Mouse (Mus musculus): ENCODE measurements at regions not wholly inside any gene's neighbourhood (a gene's known extent, or its start where the extent isn't known, plus 50 kb on each side); places are given as distances from the start of the nearest gene placed in this dataset.

DNA sequence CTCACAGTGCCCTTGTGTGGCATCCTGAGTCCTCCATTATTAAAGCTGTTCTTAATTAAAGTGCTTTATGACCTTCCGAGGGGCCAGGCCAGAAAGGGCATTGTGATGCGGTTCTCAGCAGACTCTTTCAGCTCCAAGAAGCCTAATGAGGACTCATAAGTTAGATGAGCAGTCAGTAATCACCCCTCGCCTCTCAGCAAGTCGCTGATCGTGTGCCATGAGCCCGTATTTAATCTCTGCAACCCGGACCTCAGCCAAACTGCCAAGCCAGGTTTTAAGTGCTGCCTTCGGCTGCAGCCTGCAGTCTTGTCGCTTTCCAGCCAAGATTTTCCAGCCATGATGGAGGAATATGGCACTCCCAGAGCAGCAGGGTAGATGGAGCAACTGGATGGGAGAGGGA lies 56.1 kb upstream of the Rbfox1 start:
- Histone ChIP-seq H3K4me3 (no peak overlapping the region), H3K9me3 (no peaks in the 10 kb centered on the region), H3K4me1 (no peaks in the 10 kb centered on the region), H3K36me3 (no peaks in the 10 kb centered on the region), H3K9ac (no peak overlapping the region), H3K4me2 (no peak overlapping the region), H3K27ac (no peak overlapping the region), H3K27me3 (no peaks in the 10 kb centered on the region)
- WGBS, result 55% methylated on average over 9 of the region's 9 CpGs
- no peak for ATAC-seq (ENCODE audit: borderline replicate concordance, extremely low read depth, low FRiP score, low TSS enrichment)

DNA sequence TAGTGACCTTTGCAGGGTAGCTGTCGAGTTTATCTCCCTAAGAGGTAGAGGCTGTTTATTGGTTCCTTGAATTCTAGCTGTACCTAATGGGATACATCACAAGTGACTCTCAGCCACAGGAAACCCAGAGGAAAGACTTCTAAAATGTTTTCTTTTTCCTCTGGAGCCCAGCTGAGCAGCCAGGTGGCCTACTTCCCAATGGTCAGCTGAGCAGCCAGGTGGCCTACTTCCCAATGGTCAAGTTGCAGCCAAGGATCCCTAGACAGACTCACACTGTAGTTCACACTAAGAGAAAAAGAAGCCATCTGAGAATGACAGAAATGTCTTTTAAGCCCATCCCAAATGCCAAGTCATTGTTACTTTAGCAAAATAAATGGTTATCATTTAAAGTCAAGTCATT lies 61.8 kb upstream of the Rbfox1 start:
- Histone ChIP-seq H3K9me3 (no peaks in the 10 kb centered on the region), H3K27ac (no peak overlapping the region), H3K9ac (no peak overlapping the region), H3K4me1 (no peaks in the 10 kb centered on the region), H3K27me3 (no peaks in the 10 kb centered on the region), H3K36me3 (no peaks in the 10 kb centered on the region), H3K4me3 (no peak overlapping the region), H3K4me2 (no peak overlapping the region)
- ATAC-seq (ENCODE audit: borderline replicate concordance, extremely low read depth, low FRiP score, low TSS enrichment), result no peak
- 6% methylated on average over 1 of the region's 1 CpGs for WGBS

DNA sequence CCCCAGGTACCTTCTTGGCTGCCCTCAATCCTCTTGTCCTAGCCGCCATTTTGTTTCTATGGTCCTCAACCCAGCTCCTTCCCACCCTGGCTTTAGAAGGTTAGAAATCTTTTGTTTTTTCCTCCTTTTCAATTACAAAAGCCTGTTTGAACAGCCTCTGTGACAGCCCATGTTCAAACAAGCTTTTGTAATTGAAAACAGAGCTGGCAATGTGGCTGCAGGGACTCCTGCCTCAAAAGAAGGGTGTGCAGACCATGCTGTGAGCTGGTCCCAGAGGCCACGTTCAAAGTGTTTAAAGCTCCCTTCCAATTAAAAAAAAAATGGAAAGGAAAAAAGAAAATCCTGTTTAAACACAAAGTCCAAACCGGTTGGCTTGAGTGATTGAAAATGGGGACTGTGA lies 68.0 kb upstream of the Rbfox1 start:
- H3K4me2 ChIP-seq, result no peak overlapping the region
- H3K27me3 ChIP-seq, result no peaks in the 10 kb centered on the region
- no peaks in the 10 kb centered on the region for H3K36me3 ChIP-seq
- H3K9ac ChIP-seq, result no peak overlapping the region
- ATAC-seq (ENCODE audit: borderline replicate concordance, extremely low read depth, low FRiP score, low TSS enrichment), result no peak
- no peaks in the 10 kb centered on the region for H3K4me1 ChIP-seq
- H3K9me3 ChIP-seq, result no peaks in the 10 kb centered on the region
- H3K27ac ChIP-seq, result no peak overlapping the region
- WGBS, result 44% methylated on average over 3 of the region's 3 CpGs
- H3K4me3 ChIP-seq, result no peak overlapping the region

DNA sequence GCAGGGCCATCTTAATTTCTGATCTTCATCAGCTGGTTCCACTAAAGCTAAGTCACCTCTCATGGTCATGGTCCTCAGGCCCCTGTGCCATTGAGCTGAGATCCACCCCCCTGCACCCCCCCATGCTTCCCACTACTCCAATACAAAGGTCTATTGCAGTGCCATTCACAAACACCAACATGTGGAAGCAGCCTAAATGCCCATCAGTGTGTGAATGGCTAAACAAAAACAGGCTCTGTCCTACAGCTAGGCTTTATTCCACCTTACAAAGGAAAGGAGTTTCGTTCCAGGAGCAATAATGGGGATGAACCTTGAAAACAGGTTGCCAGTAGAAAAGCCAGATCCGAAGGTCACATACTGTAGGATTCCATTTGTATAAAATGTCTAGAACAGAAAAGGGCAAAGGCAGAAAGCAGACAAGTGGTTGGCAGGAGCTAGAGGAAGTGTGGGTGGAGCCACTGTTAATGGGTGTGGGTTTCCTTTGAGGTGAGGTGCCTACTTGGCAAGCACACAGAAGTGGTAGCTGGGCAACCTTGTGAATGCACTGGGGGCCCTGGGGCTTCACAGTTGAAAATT lies 72.8 kb upstream of the Rbfox1 start:
- no peak overlapping the region for H3K4me3 ChIP-seq
- H3K36me3 ChIP-seq, result no peaks in the 10 kb centered on the region
- H3K4me1 ChIP-seq, result no peaks in the 10 kb centered on the region
- 79% methylated on average over 2 of the region's 2 CpGs for WGBS
- no peaks in the 10 kb centered on the region for H3K27me3 ChIP-seq
- H3K4me2 ChIP-seq, result no peak overlapping the region
- no peak overlapping the region for H3K27ac ChIP-seq
- H3K9me3 ChIP-seq, result no peaks in the 10 kb centered on the region
- no peak for ATAC-seq (ENCODE audit: borderline replicate concordance, extremely low read depth, low FRiP score, low TSS enrichment)
- no peak overlapping the region for H3K9ac ChIP-seq

DNA sequence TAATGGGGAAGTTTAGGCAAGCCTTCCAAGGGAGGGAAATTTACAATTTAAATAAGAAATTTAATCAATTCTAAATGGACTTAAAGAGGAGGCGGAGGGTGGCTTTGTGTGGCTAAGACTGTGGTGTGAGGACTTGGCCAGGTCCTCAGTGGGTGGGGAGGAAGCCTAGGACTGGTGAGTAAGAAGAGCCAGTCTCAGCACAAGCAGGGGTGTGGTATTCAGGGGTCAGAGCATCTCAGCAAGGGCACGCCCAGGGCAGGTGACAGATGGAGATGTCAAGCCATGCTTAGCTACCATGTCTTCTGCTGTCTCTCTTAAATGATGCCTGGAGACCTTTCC lies 73.5 kb upstream of the Rbfox1 start:
- Histone ChIP-seq H3K4me3 (no peak overlapping the region), H3K9ac (no peak overlapping the region), H3K4me1 (no peaks in the 10 kb centered on the region), H3K9me3 (no peaks in the 10 kb centered on the region), H3K27me3 (no peaks in the 10 kb centered on the region), H3K4me2 (no peak overlapping the region), H3K36me3 (no peaks in the 10 kb centered on the region), H3K27ac (no peak overlapping the region)
- ATAC-seq (ENCODE audit: borderline replicate concordance, extremely low read depth, low FRiP score, low TSS enrichment), result no peak
- WGBS, result 30% methylated on average over 2 of the region's 2 CpGs

DNA sequence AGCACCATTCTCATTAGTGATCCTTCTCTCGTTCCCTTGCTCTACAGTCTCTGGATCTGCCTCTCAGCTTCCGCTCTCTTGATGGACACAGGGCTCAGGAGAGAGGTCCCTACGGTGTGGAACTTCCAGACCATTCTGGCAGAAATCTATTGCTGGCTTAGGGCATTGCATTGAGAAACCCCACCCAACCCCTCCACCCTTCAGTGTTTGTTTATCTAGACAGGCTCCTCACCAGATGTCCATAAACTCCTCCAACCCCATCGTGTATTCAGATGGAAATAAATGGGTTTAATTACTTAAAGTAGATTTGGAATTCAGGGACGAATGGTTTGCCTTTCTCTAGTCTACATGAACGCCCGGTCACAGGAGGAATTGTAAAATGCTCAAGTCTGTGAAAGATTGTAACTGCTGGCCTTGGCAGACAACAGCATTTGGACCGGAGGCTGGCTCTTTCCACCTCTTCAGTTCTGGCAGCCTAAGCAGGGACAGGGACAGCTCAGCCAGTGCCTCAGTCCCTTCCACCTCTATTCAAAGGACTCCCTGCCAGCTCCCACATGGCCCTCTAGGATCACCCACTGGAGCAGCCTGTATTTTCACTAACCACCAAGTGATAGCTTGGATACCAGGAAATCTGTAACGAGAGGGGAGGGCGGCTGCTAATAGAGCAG lies 74.0 kb upstream of the Rbfox1 start:
- Histone ChIP-seq H3K4me2 (no peak overlapping the region), H3K27ac (no peak overlapping the region), H3K4me1 (no peaks in the 10 kb centered on the region), H3K9ac (no peak overlapping the region), H3K4me3 (no peak overlapping the region), H3K36me3 (no peaks in the 10 kb centered on the region), H3K9me3 (no peaks in the 10 kb centered on the region), H3K27me3 (no peaks in the 10 kb centered on the region)
- ATAC-seq (ENCODE audit: borderline replicate concordance, extremely low read depth, low FRiP score, low TSS enrichment), result no peak
- WGBS, result 43% methylated on average over 10 of the region's 10 CpGs

DNA sequence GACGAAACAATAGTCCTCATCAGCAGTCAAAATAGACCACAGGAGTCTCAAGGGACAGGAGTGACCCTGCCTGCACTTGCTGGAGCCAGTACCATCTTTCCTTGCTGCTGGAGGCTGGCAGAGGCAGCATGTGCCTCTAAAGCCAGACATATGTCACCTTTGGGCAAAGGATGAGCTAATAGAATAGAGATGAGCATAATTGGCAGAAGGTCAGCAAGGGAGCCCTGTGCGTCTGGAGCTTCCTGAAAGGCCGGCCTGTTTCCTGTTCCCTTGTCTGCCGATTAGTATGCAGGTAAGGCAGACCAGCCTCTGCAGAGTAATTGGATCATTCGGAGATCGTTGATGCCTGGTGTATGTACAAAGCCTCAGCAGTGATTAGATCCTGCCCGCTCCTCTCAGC lies 87.0 kb upstream of the Rbfox1 start:
- WGBS, result 60% methylated on average over 7 of the region's 7 CpGs
- no peak for ATAC-seq (ENCODE audit: borderline replicate concordance, extremely low read depth, low FRiP score, low TSS enrichment)
- H3K9me3 ChIP-seq, result no peaks in the 10 kb centered on the region
- no peaks in the 10 kb centered on the region for H3K27me3 ChIP-seq
- no peak overlapping the region for H3K27ac ChIP-seq
- no peak overlapping the region for H3K9ac ChIP-seq
- no peak overlapping the region for H3K4me2 ChIP-seq
- H3K36me3 ChIP-seq, result no peaks in the 10 kb centered on the region
- H3K4me3 ChIP-seq, result no peak overlapping the region
- no peaks in the 10 kb centered on the region for H3K4me1 ChIP-seq

DNA sequence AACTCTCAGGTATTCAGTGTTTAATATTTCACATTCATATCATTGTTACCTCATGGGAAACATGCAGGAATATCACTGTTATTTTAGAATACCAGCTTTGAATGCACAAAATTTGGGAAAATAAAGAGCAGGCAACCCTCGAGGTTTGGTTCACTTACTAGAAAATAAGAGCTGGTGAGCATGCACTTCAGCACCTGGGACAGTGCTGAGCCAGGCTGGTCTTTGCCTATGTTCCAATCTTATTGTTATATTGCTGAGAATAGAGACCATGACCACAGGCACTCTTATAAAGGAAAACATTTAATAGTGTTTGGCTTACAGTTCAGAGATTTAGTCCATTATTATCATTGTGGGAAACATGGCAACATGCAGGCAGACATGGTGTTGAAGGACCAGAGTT lies 92.9 kb upstream of the Rbfox1 start:
- H3K4me1 ChIP-seq, result no peaks in the 10 kb centered on the region
- H3K4me3 ChIP-seq, result no peak overlapping the region
- H3K36me3 ChIP-seq, result no peaks in the 10 kb centered on the region
- H3K9ac ChIP-seq, result no peak overlapping the region
- 29% methylated on average over 1 of the region's 1 CpGs for WGBS
- H3K9me3 ChIP-seq, result no peaks in the 10 kb centered on the region
- ATAC-seq (ENCODE audit: borderline replicate concordance, extremely low read depth, low FRiP score, low TSS enrichment), result no peak
- H3K27ac ChIP-seq, result no peak overlapping the region
- no peaks in the 10 kb centered on the region for H3K27me3 ChIP-seq
- no peak overlapping the region for H3K4me2 ChIP-seq

DNA sequence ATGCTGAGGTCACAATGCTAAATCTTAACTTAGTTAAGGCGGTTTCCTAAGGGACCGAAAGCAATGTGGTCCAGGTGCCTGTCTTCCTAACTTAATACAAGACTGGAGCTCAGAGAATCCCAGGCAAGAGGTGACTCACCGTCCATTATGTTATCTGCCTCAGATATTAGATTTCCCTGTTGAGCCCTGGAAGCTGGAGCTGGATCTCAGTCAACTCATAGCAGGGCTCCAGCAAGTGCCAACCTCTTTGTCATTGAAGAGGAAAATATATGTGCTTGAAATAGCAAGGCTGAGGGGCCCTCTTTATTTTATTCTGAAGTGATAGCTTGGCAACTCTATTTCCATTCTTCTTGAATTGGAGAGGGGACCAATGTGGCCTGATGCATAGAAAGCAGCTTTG lies 95.0 kb upstream of the Rbfox1 start:
- WGBS, result 81% methylated on average over 3 of the region's 3 CpGs
- no peak for ATAC-seq (ENCODE audit: borderline replicate concordance, extremely low read depth, low FRiP score, low TSS enrichment)
- Histone ChIP-seq H3K4me1 (no peaks in the 10 kb centered on the region), H3K4me3 (no peak overlapping the region), H3K36me3 (no peaks in the 10 kb centered on the region), H3K27me3 (no peaks in the 10 kb centered on the region), H3K27ac (no peak overlapping the region), H3K4me2 (no peak overlapping the region), H3K9ac (no peak overlapping the region), H3K9me3 (no peaks in the 10 kb centered on the region)

DNA sequence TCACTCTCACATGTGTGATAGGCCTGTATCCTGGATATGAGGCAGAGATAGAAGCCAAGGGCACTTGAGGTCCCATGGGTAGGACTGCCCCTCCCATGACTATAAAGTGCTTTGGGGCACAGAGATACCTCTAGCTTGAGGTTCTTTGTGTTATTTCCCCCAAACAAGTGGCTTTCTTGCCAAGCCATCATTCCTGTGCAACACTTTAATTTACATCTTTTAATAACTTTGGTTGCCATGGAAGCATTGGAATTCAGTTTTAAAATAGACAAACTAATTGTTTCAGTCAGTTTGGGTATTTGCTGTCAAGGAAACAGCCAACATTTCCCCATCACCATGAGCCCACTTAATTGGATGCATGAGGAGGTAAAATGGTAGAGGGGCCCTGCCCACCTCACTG lies 97.9 kb upstream of the Rbfox1 start:
- Histone ChIP-seq H3K36me3 (no peaks in the 10 kb centered on the region), H3K4me2 (no peak overlapping the region), H3K4me3 (no peak overlapping the region), H3K27ac (no peak overlapping the region), H3K9ac (no peak overlapping the region), H3K4me1 (no peaks in the 10 kb centered on the region), H3K27me3 (no peaks in the 10 kb centered on the region), H3K9me3 (no peaks in the 10 kb centered on the region)
- no peak for ATAC-seq (ENCODE audit: borderline replicate concordance, extremely low read depth, low FRiP score, low TSS enrichment)

DNA sequence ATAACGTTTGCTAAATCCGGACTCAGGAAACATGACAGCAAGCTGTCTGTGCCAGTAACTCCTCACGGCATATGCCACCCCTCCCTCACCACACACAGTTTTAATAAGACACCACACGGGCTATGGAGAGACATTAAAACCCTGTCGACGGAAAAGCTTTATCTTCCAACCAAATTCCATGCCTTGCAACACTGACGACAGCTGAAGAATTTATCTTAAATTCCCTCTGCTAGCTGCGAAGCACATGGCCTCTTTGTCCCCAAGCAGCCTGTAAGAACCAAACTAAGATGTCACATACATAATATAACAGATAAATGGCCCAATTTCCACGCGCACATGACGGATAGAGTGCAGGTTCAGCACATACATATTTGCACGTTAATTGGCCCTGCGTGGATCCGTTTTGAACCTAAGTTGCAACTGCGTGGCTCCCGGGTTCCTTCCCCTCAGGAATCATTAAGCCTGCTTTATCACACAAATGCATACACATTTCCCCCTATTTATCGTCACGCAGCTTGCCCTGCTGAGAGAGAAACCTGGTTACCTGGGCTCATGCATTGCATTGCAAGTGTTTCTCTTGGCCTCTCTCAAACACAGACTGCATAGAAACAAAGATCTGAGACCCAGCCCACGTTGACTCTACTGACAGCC lies 118.3 kb upstream of the Rbfox1 start:
- no peak for ATAC-seq (ENCODE audit: borderline replicate concordance, extremely low read depth, low FRiP score, low TSS enrichment)
- no peak overlapping the region for H3K4me2 ChIP-seq
- H3K27me3 ChIP-seq, result no peaks in the 10 kb centered on the region
- H3K9me3 ChIP-seq, result no peaks in the 10 kb centered on the region
- H3K9ac ChIP-seq, result no peak overlapping the region
- no peak overlapping the region for H3K4me3 ChIP-seq
- no peaks in the 10 kb centered on the region for H3K36me3 ChIP-seq
- no peak overlapping the region for H3K27ac ChIP-seq
- 73% methylated on average over 19 of the region's 19 CpGs for WGBS
- H3K4me1 ChIP-seq, result no peaks in the 10 kb centered on the region

DNA sequence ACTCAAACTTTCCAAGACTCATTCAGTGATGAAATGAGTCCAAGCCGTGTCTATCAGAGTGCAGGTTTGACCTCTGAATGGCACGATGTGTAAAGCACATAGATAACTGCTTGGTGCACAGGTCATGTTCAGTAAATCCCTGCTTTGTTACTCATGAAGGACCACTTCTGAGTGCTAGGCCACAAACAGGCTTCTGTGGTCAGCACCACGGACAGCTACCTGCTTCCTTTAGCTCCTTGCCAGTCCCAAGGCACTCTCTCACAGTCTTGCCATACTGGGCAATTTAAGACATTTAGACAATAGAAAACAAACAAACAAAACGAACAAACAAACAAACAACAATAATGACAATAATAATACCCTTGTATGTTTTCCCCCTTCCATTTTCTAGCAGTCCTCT lies 120.0 kb upstream of the Rbfox1 start:
- Histone ChIP-seq H3K4me2 (no peak overlapping the region), H3K36me3 (no peaks in the 10 kb centered on the region), H3K27ac (no peak overlapping the region), H3K4me3 (no peak overlapping the region), H3K27me3 (no peaks in the 10 kb centered on the region), H3K9me3 (no peaks in the 10 kb centered on the region), H3K4me1 (no peaks in the 10 kb centered on the region), H3K9ac (no peak overlapping the region)
- 24% methylated on average over 4 of the region's 4 CpGs for WGBS
- ATAC-seq (ENCODE audit: borderline replicate concordance, extremely low read depth, low FRiP score, low TSS enrichment), result no peak

DNA sequence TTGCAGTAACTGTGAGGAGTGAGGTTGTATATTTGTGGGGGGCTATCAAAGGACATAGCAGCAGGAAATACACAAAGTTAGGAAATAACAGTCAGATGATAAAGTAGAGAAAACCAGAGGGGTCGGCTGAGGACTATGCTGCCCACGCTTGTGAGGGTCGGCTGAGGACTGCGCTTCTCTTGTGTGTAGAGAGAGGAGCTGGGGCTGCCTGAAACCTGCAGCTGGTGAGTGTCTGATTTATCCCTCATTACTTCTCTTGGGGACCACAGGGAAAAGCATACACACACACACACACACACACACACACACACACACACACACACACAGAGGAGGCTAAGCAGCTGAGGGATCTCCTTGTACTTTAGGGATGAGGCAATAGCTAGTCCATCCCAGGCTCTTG lies 124.3 kb upstream of the Rbfox1 start:
- no peak for ATAC-seq (ENCODE audit: borderline replicate concordance, extremely low read depth, low FRiP score, low TSS enrichment)
- H3K9ac ChIP-seq, result no peak overlapping the region
- H3K27ac ChIP-seq, result no peak overlapping the region
- 80% methylated on average over 4 of the region's 4 CpGs for WGBS
- no peaks in the 10 kb centered on the region for H3K36me3 ChIP-seq
- H3K4me1 ChIP-seq, result no peaks in the 10 kb centered on the region
- no peak overlapping the region for H3K4me2 ChIP-seq
- H3K27me3 ChIP-seq, result no peaks in the 10 kb centered on the region
- no peak overlapping the region for H3K4me3 ChIP-seq
- no peaks in the 10 kb centered on the region for H3K9me3 ChIP-seq
